Mouse (Mus musculus) megakaryocyte, embryonic 14.5 days (primary cell): ENCODE measurements at regions not wholly inside any gene's neighbourhood (a gene's known extent, or its start where the extent isn't known, plus 50 kb on each side); places are given as distances from the start of the nearest gene placed in this dataset.

Experiments
- H3K27me3 ChIP-seq: replicated peaks from 2 replicates; pipeline ENCODE3; 2012; ENCODE audit warnings: inconsistent platforms
- H3K36me3 ChIP-seq: replicated peaks from 2 replicates; pipeline ENCODE3; 2012; ENCODE audit warnings: low read length, inconsistent platforms, mixed read lengths
- H3K4me1 ChIP-seq: 2 replicates; pipeline ENCODE4 v1.6.1; 2012; ENCODE audit warnings: inconsistent platforms
- H3K4me3 ChIP-seq: replicated peaks from 2 replicates; pipeline ENCODE3; 2012; ENCODE audit warnings: moderate library complexity, mild to moderate bottlenecking, inconsistent platforms
- H3K9me3 ChIP-seq: 2 replicates; pipeline ENCODE4 v1.6.1; 2012; ENCODE audit warnings: inconsistent platforms
- FLI1 ChIP-seq: IDR thresholded peaks from 2 replicates; pipeline ENCODE4 v1.6.1; 2012; ENCODE audit warnings: low read length, inconsistent platforms, mixed read lengths
- GATA1 ChIP-seq: IDR thresholded peaks from 3 replicates; pipeline ENCODE4 v1.6.1; 2012; ENCODE audit warnings: mixed read lengths, low read length, inconsistent platforms, borderline replicate concordance

- TF ChIP-seq GATA1 (no peak), FLI1 (no peak)
These were observed 154.1 kb downstream of the Fgf9 start for GRCm38 (mm10) chr14:58224419-58224818.

GRCm38 (mm10) chr14:58208401-58208800 lies 138.1 kb downstream of the Fgf9 start:
- no peak overlapping the region for H3K4me3 ChIP-seq
- no peaks in the 10 kb centered on the region for H3K4me1 ChIP-seq
- H3K36me3 ChIP-seq: no peaks in the 10 kb centered on the region
- TF ChIP-seq GATA1 (no peak), FLI1 (no peak)
- no peaks in the 10 kb centered on the region for H3K9me3 ChIP-seq
- no peaks in the 10 kb centered on the region for H3K27me3 ChIP-seq

More at GRCm38 (mm10) chr14:58224419-58224818, 154.1 kb downstream of the Fgf9 start:
- no peaks in the 10 kb centered on the region for H3K27me3 ChIP-seq
- peaks cover 10% of the 10 kb centered on the region; the same call in 1 of the 2 replicates for H3K9me3 ChIP-seq
- no peak overlapping the region for H3K4me3 ChIP-seq
- no peaks in the 10 kb centered on the region for H3K36me3 ChIP-seq
- no peaks in the 10 kb centered on the region for H3K4me1 ChIP-seq

- Histone ChIP-seq H3K27me3 (no peaks in the 10 kb centered on the region), H3K4me1 (no peaks in the 10 kb centered on the region), H3K36me3 (no peaks in the 10 kb centered on the region), H3K4me3 (no peak overlapping the region), H3K9me3 (no peaks in the 10 kb centered on the region)
- TF ChIP-seq FLI1: no peak
- TF ChIP-seq GATA1: no peak
These were observed 132.4 kb downstream of the Fgf9 start for GRCm38 (mm10) chr14:58202607-58203295.

- H3K4me3 ChIP-seq: no peak overlapping the region
- no peaks in the 10 kb centered on the region for H3K27me3 ChIP-seq
- TF ChIP-seq FLI1 (no peak), GATA1 (no peak)
- no peaks in the 10 kb centered on the region for H3K36me3 ChIP-seq
- no peaks in the 10 kb centered on the region for H3K9me3 ChIP-seq
- H3K4me1 ChIP-seq: no peaks in the 10 kb centered on the region
These were observed 119.6 kb downstream of the Fgf9 start for GRCm38 (mm10) chr14:58189948-58190347.

- Histone ChIP-seq H3K27me3 (no peaks in the 10 kb centered on the region), H3K4me1 (no peaks in the 10 kb centered on the region), H3K9me3 (peaks cover 15% of the 10 kb centered on the region; the same call in 1 of the 2 replicates), H3K4me3 (no peak overlapping the region), H3K36me3 (no peaks in the 10 kb centered on the region)
- TF ChIP-seq FLI1: no peak
- no peak for TF ChIP-seq GATA1
These were observed 112.5 kb downstream of the Fgf9 start for GRCm38 (mm10) chr14:58182869-58183268.

DNA sequence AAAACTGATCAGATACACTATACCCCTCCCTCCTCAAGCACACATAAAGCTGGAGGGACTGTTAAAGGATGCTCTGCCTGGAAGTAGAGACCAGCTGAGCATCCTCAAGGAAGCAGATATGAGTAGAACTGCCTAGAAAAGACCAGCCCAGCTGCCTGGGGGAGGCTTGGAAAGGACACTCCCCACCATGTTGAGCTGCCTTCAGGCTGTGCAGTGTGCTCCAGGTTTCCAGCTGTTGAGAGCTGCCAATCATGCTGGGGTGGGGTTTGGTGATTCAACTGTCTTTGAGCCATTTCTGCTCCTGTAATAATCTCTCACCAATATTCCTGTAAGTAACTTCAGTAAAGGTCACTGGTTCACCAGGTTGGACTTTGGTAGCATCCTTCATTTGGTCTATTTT lies 110.4 kb downstream of the Fgf9 start:
- Histone ChIP-seq H3K36me3 (no peaks in the 10 kb centered on the region), H3K27me3 (no peaks in the 10 kb centered on the region), H3K4me3 (no peak overlapping the region), H3K9me3 (peaks cover 25% of the 10 kb centered on the region), H3K4me1 (no peaks in the 10 kb centered on the region)
- TF ChIP-seq FLI1: no peak
- no peak for TF ChIP-seq GATA1

- Histone ChIP-seq H3K9me3 (peaks cover 36% of the 10 kb centered on the region), H3K4me3 (no peak overlapping the region), H3K4me1 (no peaks in the 10 kb centered on the region), H3K36me3 (no peaks in the 10 kb centered on the region), H3K27me3 (no peaks in the 10 kb centered on the region)
- TF ChIP-seq FLI1: no peak
- TF ChIP-seq GATA1: no peak
These were observed 105.5 kb downstream of the Fgf9 start for GRCm38 (mm10) chr14:58175651-58176363.

DNA sequence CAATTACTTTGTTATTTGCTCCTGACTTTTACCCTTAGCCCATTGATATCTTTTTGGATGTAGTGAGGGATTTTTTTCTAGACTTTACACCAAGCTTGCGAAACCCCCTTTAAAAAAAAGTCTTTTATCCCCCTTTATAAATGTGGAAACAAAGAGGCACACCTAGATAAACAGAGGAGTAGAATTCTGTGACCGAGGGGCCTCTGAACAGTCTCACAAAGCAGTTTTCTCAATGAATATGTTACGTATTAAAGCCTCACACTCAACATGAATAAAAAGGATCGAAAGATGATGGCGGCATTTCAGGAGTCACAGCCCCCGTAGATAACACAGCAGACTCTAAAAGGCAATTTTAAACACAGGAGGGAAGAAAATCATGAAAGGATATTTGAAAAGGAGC lies 104.2 kb downstream of the Fgf9 start:
- TF ChIP-seq FLI1: no peak
- TF ChIP-seq GATA1: no peak
- H3K4me1 ChIP-seq: no peaks in the 10 kb centered on the region
- H3K36me3 ChIP-seq: no peaks in the 10 kb centered on the region
- no peak overlapping the region for H3K4me3 ChIP-seq
- no peaks in the 10 kb centered on the region for H3K27me3 ChIP-seq
- H3K9me3 ChIP-seq: peaks cover 29% of the 10 kb centered on the region

DNA sequence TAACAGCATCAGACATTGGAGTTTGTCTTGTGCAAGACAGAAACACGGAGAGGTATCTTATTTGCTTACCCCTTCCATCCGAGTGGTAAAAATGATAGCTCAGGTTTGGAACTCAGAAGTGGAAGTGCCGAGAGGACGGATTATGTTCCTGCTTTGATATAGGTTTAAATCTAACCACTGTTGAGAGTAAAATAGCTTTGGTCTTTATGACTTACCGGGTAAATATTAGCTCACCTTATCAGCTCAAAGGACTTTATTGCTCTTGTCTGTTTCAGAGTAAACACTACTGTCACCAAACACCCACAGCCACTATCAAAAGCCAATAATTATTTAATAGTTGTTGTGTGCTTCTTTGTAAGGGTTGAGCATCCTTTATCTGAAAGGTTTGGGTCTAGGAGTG lies 98.6 kb downstream of the Fgf9 start:
- Histone ChIP-seq H3K36me3 (no peaks in the 10 kb centered on the region), H3K4me3 (no peak overlapping the region), H3K9me3 (peaks cover 10% of the 10 kb centered on the region; the same call in 1 of the 2 replicates), H3K4me1 (no peaks in the 10 kb centered on the region), H3K27me3 (no peaks in the 10 kb centered on the region)
- no peak for TF ChIP-seq FLI1
- no peak for TF ChIP-seq GATA1
